Mouse (Mus musculus): ENCODE measurements around the gene Bcl7c. TPM values are rescaled to one million over a fixed set of nuclear protein-coding genes. Genes with fewer than 3 reads are reported as not detected.

The Bcl7c gene
- total RNA-seq, 2 experiments from 2014 or later = 20.1 to 26.6 TPM

DNA sequence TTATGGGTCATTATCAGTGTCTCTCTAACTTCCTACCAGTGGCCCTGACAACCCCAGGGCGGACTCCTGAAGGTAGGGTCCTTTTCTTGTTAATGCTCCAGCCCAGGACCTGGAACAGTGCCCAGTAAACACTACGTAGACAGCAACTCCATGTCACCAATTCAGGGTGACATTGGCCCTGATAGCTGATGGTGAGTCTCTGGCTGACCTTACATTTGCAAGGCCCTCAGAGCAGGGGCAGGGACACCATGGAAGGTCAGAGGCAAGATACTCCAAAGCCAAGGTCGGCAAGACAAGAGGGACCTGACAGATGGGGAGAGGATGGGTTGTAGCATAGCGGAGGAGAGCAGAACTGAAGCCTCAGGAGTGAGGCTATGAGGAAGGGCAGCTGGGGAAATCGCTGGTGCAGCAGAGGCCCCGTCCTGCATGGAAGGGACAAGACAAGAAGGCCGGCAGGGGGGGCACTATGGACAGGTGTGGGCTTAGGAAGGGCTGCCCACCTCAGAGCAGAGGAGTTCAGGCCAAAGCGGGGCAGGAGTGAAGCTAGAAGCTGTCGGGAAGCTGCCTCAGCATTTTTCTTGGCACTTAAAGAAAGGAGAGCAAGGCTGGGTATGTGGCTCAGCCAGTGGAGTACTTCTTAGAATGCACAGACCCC is 19.0 kb downstream of the Bcl7c start:
- Histone ChIP-seq H3K4me3 (no peak overlapping the region), H3K27ac (no peak overlapping the region)
- DNase-seq (ENCODE audit: low spot score in 2 of 2) = no peak
- no peak for TF ChIP-seq CTCF (conservative IDR thresholded peaks at IDR 0.05)

DNA sequence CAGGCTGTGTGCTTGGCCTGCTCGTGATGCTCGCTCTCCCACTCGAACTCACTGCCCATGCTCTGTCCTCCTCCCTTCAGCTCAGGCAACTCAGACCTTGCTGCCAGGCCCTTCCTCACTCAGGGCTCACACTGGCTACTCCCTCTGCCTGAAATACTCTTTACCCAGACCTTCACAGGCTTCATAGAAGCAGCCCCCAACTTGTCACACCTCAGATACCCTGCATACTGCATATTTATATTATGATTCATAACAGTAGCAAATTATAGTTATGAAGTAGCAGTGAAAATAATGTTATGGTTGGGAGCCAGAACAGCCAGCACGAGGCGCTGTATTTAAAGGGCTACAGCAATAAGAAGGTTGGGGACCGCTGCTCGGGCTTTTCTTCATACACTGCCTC is 19.8 kb downstream of the Bcl7c start:
- no peak for TF ChIP-seq CTCF (conservative IDR thresholded peaks at IDR 0.05)
- Histone ChIP-seq H3K27ac (no peak overlapping the region), H3K4me3 (no peak overlapping the region)
- no peak for DNase-seq (ENCODE audit: low spot score in 2 of 2)

DNA sequence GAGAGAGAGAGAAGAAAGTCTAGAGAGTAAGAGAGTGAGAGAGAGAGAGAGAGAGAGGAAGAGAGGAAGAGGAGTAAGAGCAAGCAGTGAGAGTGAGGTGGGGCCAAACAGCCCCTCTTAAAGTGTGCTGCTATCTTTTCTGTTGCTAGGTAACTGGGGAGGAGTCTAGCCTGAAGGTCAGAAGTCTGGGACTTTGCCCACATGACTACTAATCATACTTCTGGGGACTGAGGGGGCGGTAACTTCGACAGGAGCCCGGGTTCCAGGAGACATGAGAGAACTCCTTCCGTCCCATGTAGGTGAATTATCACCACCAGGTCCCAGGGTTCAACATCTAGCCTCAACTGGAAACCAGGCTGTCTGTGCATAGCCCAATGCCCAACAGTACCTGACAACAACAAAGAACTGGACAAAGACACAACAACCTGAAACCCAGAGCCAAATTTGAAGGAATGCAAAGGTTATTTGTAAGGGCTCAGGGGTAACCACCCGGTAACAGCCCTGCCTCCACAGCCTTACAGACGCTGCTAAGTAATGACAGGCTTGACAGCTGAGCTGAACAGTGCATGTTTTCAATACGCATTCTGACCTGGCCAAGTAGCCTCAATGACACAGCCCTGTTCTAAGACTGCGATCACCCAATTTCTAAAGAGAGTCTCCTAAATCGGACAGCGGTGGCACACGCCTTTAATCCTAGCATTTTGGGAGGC is 21.8 kb downstream of the Bcl7c start:
- no peak for DNase-seq (ENCODE audit: low spot score in 2 of 2)
- no peak for TF ChIP-seq CTCF (conservative IDR thresholded peaks at IDR 0.05)
- no peak overlapping the region for H3K4me3 ChIP-seq
- no peak overlapping the region for H3K27ac ChIP-seq

DNA sequence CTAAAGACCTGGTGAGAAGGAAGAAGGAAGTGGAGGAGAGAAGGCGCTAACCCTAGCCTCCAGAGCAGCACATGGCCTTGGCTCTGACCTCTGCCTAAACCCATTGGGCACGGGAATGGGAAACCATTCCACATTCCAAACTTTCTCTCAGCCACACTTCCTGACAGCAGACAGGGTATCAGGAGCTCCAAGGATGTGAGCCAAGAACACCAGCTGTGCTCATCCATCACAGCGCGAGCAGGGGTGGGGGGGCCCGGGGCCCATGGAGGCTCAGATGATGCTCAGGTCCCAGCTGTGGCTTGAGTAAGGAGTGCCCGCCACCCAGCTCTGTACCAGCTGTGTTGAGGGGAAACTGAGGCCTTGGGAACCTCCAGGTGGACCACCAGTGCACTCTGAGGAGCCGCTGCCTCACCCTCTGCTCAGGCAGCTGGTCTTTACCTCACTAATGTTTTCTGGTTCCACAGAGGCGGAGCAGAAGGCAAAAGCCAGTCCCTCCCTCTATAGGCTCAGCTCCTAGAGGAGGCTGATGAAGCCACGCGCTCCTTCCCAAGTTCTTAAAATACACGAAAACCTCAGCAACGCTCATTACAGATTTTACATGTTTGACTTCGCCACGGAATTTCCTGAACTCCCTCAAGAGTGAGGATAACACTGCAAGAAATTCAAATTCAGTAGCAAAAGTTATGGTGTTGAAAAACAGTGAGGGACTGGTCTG is 23.3 kb downstream of the Bcl7c start:
- Histone ChIP-seq H3K4me3 (no peak overlapping the region), H3K27ac (no peak overlapping the region)
- DNase-seq (ENCODE audit: low spot score in 2 of 2) = no peak
- TF ChIP-seq CTCF (conservative IDR thresholded peaks at IDR 0.05) = no peak

DNA sequence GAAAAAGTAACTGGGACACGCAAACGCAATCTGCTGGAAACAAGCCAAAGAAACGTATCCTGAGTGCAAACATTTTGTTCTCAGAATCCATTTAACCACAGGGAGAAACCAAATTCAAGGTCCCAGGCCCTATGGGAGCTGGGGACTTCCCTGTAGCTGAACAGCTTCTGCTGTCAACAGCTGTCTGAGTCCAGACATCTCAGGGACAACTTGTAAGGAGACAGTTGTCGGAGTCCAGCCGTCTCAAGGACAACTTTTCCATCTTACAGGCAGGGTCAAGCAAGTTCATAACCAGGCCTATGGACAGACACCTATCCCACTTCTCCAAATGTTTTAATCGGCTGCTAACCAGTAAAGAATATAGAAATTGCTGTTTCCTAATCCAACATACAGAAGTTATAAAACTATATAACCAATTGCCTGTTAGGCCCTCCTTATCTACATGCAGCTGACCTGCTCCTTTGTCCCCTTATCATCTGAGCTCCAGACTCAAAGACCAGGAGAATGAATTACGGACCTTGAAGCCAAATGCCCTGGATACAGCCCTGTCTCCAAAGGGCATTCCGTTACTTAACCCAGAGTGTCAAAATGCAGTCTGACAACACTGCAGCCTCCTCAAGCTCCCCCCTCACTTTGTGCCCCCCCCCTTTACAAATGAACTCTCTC is 26.7 kb downstream of the Bcl7c start:
- no peak for TF ChIP-seq CTCF (conservative IDR thresholded peaks at IDR 0.05)
- Histone ChIP-seq H3K27ac (no peak overlapping the region), H3K4me3 (no peak overlapping the region)
- DNase-seq (ENCODE audit: low spot score in 2 of 2) = no peak

DNA sequence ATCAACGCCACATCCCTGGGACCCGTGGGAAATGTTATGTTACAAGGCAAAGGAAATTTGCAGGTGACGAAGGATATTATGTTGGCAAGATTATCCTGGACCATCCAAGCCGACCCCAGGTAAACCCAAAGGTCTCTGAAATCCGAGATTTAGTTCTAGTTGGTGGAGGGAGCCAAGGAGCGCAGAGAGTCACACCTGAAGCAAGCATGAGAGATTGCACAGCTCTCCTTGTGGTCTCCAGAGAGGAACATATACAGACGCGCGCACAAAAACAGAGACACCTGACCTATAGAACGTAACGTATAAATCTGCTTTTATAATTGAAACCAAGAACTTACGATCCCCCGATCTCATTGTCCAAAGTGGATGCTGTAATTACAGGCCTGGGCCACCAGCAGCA is 28.2 kb downstream of the Bcl7c start:
- TF ChIP-seq CTCF (conservative IDR thresholded peaks at IDR 0.05) = no peak
- no peak overlapping the region for H3K27ac ChIP-seq
- no peak for DNase-seq (ENCODE audit: low spot score in 2 of 2)
- no peak overlapping the region for H3K4me3 ChIP-seq

DNA sequence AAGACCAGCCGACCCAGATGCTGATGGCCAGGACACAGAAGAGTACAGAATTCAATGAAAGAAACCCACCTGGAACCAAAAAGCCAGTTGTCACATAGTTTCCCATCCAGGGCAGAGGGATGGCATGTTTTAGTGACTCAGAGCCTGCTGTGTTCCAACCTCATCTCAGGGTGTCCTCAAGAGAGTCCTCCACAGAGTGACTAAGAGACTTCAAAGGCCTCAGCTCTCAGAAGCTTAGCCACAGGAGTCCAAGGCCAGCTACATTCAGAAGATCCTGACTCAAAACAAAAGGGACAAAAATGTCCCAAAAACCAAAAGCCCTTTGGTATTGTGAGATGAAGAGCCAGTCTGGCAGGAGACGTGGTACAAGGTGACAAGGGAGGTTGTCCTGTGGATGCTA is 29.9 kb downstream of the Bcl7c start:
- H3K4me3 ChIP-seq = no peak overlapping the region
- no peak for TF ChIP-seq CTCF (conservative IDR thresholded peaks at IDR 0.05)
- DNase-seq (ENCODE audit: low spot score in 2 of 2) = no peak
- H3K27ac ChIP-seq = no peak overlapping the region

DNA sequence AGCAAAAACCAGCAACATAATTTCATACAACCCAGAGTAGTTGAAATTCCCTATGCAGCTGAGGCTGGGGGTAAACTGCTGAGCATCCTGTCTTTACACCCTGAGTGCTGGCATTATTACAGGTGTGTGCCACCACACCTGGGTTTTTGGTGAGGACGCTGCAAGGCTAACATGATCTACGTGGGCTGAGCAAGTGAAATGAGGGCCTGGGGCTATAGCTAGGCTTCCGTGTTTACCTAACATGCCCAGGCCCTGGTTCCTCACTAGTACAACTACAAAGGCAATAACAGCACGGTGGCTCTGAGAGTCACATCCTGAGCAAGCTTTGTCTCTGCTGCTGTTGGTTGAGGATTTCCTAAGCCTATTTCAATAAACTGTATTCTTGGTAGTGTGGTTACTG is 31.1 kb downstream of the Bcl7c start:
- H3K4me3 ChIP-seq = no peak overlapping the region
- H3K27ac ChIP-seq = no peak overlapping the region
- no peak for DNase-seq (ENCODE audit: low spot score in 2 of 2)
- TF ChIP-seq CTCF (conservative IDR thresholded peaks at IDR 0.05) = no peak

DNA sequence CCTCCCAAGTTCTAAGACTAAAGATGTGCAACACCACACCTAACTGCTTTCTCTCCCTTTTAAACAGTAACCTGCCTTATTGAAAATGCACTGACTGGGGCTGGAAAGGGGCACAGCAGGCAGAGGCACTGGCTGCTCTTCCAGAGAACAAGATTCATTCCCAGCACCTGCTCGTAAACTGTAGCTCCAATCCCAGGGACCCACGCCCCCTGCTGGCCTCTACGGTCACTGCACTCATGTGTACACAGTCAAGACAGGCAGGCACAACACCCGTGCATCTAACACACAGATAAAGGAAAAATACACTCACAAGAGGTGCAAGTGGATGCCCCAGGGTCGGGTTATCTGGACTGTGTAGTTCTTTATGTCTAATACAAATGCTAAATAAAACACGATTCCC is 31.7 kb downstream of the Bcl7c start:
- TF ChIP-seq CTCF (conservative IDR thresholded peaks at IDR 0.05) = peak; percentile 75
- no peak overlapping the region for H3K27ac ChIP-seq
- H3K4me3 ChIP-seq = no peak overlapping the region
- no peak for DNase-seq (ENCODE audit: low spot score in 2 of 2)

DNA sequence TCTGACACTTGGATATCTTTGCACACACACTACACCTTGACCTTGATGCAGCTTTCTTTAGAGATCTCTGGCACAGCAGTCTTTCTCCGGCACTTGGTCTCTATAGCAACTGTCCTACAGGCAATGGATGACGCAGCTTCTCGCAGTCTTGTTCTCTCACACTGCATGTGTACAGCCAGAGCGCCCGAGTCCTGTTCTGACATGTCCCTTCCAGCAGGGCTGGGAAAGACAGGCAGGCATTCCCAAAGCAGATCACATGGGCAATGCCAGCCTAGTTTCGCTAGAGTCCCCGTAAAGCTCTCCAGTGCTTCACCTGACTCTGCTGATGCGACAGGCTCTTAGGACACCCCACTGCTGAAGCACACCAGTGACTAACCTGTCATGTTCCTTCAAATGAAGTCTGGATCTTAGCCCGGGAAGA is 33.3 kb downstream of the Bcl7c start:
- DNase-seq (ENCODE audit: low spot score in 2 of 2) = peak; percentile 20 to 32
- TF ChIP-seq CTCF (conservative IDR thresholded peaks at IDR 0.05) = no peak
- Histone ChIP-seq H3K4me3 (no peak overlapping the region), H3K27ac (peak overlapping the region; percentile 51; the same call in 1 of the 2 replicates)

DNA sequence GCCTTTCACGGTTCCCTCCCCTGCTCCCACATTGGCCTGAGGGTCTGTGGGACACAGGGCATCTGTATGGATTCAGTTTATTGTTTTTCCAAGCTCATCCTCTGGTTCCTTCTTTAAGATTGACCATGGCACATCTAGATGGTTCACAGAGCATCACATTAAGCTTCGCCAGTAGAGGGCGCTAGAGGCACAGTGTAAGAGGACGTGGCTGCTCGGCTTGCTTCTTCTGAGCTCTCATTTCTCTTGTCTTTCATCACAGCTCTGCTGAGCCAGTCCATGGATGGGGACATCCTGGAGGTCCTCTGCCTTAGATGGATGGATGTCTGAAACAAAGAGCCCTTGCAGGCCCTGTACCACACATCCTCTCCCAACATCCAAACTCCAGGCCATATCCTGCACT is 33.8 kb downstream of the Bcl7c start:
- DNase-seq (ENCODE audit: low spot score in 2 of 2) = peak; percentile 87 to 89
- Histone ChIP-seq H3K27ac (peak overlapping the region; percentile 51; the same call in 1 of the 2 replicates), H3K4me3 (no peak overlapping the region)
- peak; percentile 94 for TF ChIP-seq CTCF (conservative IDR thresholded peaks at IDR 0.05)

DNA sequence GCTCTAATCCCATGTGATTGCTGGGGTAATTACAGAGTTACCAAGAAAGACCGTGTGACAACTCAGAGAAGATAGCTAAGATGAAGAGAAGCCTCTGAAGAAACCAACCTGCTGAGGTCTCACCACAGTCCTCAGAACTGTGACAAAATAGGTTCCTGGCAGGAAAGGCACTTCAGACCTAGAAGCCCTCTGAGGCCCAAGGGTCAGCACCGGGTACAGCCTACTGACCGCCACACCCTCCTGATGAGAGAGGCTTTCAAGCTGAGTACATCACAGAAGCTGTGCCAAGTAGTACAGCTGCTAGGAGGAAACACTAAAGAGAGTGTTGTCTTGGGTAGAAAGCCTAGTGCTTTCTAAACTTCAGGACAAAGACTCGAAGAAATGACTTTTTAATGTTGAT is 36.0 kb downstream of the Bcl7c start:
- DNase-seq (ENCODE audit: low spot score in 2 of 2) = no peak
- H3K4me3 ChIP-seq = no peak overlapping the region
- no peak overlapping the region for H3K27ac ChIP-seq
- TF ChIP-seq CTCF (conservative IDR thresholded peaks at IDR 0.05) = no peak

All from layer of hippocampus, adult 2 months (tissue).